Mouse (Mus musculus) neural tube, embryonic 14.5 days (tissue): ENCODE measurements around the gene Hdc. TPM values are rescaled to one million over a fixed set of nuclear protein-coding genes. Genes with fewer than 3 reads are reported as not detected.
"Not testable (repeated sequence)": the region's sequence is repeated elsewhere in the genome, so short reads cannot be mapped to it uniquely, and the experiment has no call there.

Experiments used
- ATAC-seq: fragments of 200-750 bp; cut with Nextera tagmentation; 2 replicates; pipeline ENCODE4 v1.8.0; 2017; ENCODE audit warnings: low read depth, mild to moderate bottlenecking, moderate TSS enrichment, moderate library complexity
- H3K27ac ChIP-seq: fragments of 300-500 bp; sonication (generic); 2 replicates; pipeline ENCODE4 v1.5.1; 2014; ENCODE audit warnings: low read depth, mild to moderate bottlenecking, control low read depth, low read length, moderate library complexity, mixed read lengths
- H3K27me3 ChIP-seq: fragments of 300-500 bp; sonication (generic); 2 replicates; pipeline ENCODE4 v1.6.1; 2014; ENCODE audit warnings: low read length; ENCODE audit not compliant: control insufficient read depth, insufficient read depth
- H3K36me3 ChIP-seq: fragments of 300-500 bp; sonication (generic); 2 replicates; pipeline ENCODE4 v1.6.1; 2014; ENCODE audit warnings: low read length, mixed read lengths; ENCODE audit not compliant: control insufficient read depth, insufficient read depth
- H3K4me1 ChIP-seq: fragments of 300-500 bp; sonication (generic); 2 replicates; pipeline ENCODE4 v1.6.1; 2014; ENCODE audit warnings: low read length; ENCODE audit not compliant: control insufficient read depth, insufficient read depth
- H3K4me2 ChIP-seq: fragments of 300-500 bp; sonication (generic); 2 replicates; pipeline ENCODE4 v1.6.1; 2014; ENCODE audit warnings: mild to moderate bottlenecking, low read depth, low read length, control low read depth
- H3K4me3 ChIP-seq: fragments of 300-500 bp; sonication (generic); 2 replicates; pipeline ENCODE4 v1.5.1; 2014; ENCODE audit warnings: low read depth, low read length, control low read depth, mixed read lengths
- H3K9ac ChIP-seq: fragments of 300-500 bp; sonication (generic); replicated peaks from 2 replicates; pipeline ENCODE4 v1.6.1; 2014; ENCODE audit warnings: low read depth, mild to moderate bottlenecking, control low read depth, low read length, mixed read lengths
- H3K9me3 ChIP-seq: fragments of 300-500 bp; sonication (generic); 2 replicates; pipeline ENCODE4 v1.6.1; 2016; ENCODE audit warnings: low read length; ENCODE audit not compliant: control insufficient read depth
- WGBS: fragments of 180-500 bp; shearing (Covaris S2); extraction: QIAGEN DNeasy Blood & Tissue Kit; methylation state at CpG from one replicate; pipeline ENCODE4 v1.1.7; 2014; 5-methylcytosine and 5-hydroxymethylcytosine counted together
- polyA plus RNA-seq: library from polyadenylated mRNA; unstranded; fragments of >200 nt; fragmentation: Nextera tagmentation; extraction: Ambion mirVana; gene quantifications from 2 replicates; pipeline ENCODE4 v1.2.1, GENCODE M21; 2014

The Hdc gene
- polyA plus RNA-seq, 1 experiment from 2014 or later: 0.24 TPM

- no peak overlapping the region for H3K4me2 ChIP-seq
- 89% methylated on average over 12 of the region's 12 CpGs for WGBS
- no peak overlapping the region for H3K27ac ChIP-seq
- H3K9me3 ChIP-seq: no peaks in the 10 kb centered on the region
- no peaks in the 10 kb centered on the region for H3K27me3 ChIP-seq
- no peak for ATAC-seq
- H3K36me3 ChIP-seq: peaks cover 15% of the 10 kb centered on the region; the same call in 1 of the 2 replicates
- H3K9ac ChIP-seq: no peak overlapping the region
- no peaks in the 10 kb centered on the region for H3K4me1 ChIP-seq
- no peak overlapping the region for H3K4me3 ChIP-seq
Observed at GRCm38 (mm10) chr2:126635939-126636823, 17.1 kb upstream of the Hdc start.

GRCm38 (mm10) chr2:126633165-126633564 lies 14.1 kb upstream of the Hdc start:
- H3K27ac ChIP-seq: no peak overlapping the region
- H3K9ac ChIP-seq: no peak overlapping the region
- no peak overlapping the region for H3K4me3 ChIP-seq
- no peak overlapping the region for H3K4me2 ChIP-seq
- 91% methylated on average over 2 of the region's 2 CpGs for WGBS
- peaks cover 15% of the 10 kb centered on the region for H3K36me3 ChIP-seq
- ATAC-seq: no peak
- H3K4me1 ChIP-seq: no peaks in the 10 kb centered on the region
- H3K27me3 ChIP-seq: no peaks in the 10 kb centered on the region
- no peaks in the 10 kb centered on the region for H3K9me3 ChIP-seq

- Histone ChIP-seq H3K4me3 (no peak overlapping the region), H3K4me1 (no peaks in the 10 kb centered on the region), H3K9ac (no peak overlapping the region), H3K27ac (no peak overlapping the region), H3K27me3 (no peaks in the 10 kb centered on the region), H3K9me3 (no peaks in the 10 kb centered on the region), H3K4me2 (no peak overlapping the region), H3K36me3 (peaks cover 19% of the 10 kb centered on the region)
- no peak for ATAC-seq
- 94% methylated on average over 9 of the region's 9 CpGs for WGBS
Observed at GRCm38 (mm10) chr2:126628455-126628995, 9.4 kb upstream of the Hdc start.

GRCm38 (mm10) chr2:126623138-126623537 lies 4.0 kb upstream of the Hdc start:
- no peak for ATAC-seq
- Histone ChIP-seq H3K4me2 (no peak overlapping the region), H3K4me3 (no peak overlapping the region), H3K9me3 (no peaks in the 10 kb centered on the region), H3K36me3 (0 out of 2 replicates have a peak, but pooled peaks cover 4% of the 10 kb centered on the region), H3K27ac (no peak overlapping the region), H3K27me3 (no peaks in the 10 kb centered on the region), H3K4me1 (no peaks in the 10 kb centered on the region), H3K9ac (no peak overlapping the region)

GRCm38 (mm10) chr2:126622455-126622854 lies 3.4 kb upstream of the Hdc start:
- Histone ChIP-seq H3K27ac (no peak overlapping the region), H3K4me2 (no peak overlapping the region), H3K4me3 (no peak overlapping the region), H3K4me1 (no peaks in the 10 kb centered on the region), H3K9ac (no peak overlapping the region), H3K36me3 (no peaks in the 10 kb centered on the region), H3K9me3 (no peaks in the 10 kb centered on the region), H3K27me3 (no peaks in the 10 kb centered on the region)
- WGBS: 88% methylated on average over 2 of the region's 2 CpGs
- no peak for ATAC-seq

- H3K9me3 ChIP-seq: no peaks in the 10 kb centered on the region
- H3K36me3 ChIP-seq: no peaks in the 10 kb centered on the region
- H3K27me3 ChIP-seq: no peaks in the 10 kb centered on the region
- H3K27ac ChIP-seq: no peak overlapping the region
- no peak overlapping the region for H3K4me2 ChIP-seq
- WGBS: 34% methylated on average over 8 of the region's 8 CpGs
- ATAC-seq: no peak
- H3K9ac ChIP-seq: no peak overlapping the region
- no peaks in the 10 kb centered on the region for H3K4me1 ChIP-seq
- H3K4me3 ChIP-seq: no peak overlapping the region
Observed at GRCm38 (mm10) chr2:126618470-126619179, 474 bp downstream of the Hdc start.

- no peak for ATAC-seq
- Histone ChIP-seq H3K4me2 (no peak overlapping the region), H3K27me3 (no peaks in the 10 kb centered on the region), H3K4me1 (no peaks in the 10 kb centered on the region), H3K9me3 (no peaks in the 10 kb centered on the region), H3K27ac (no peak overlapping the region), H3K9ac (no peak overlapping the region), H3K36me3 (no peaks in the 10 kb centered on the region), H3K4me3 (no peak overlapping the region)
- WGBS: 77% methylated on average over 3 of the region's 3 CpGs
Observed at GRCm38 (mm10) chr2:126615355-126615754, 3.7 kb downstream of the Hdc start.

GRCm38 (mm10) chr2:126609600-126609999 lies 9.5 kb downstream of the Hdc start:
- not testable (repeated sequence) for ATAC-seq, H3K27ac ChIP-seq, H3K9ac ChIP-seq, H3K4me2 ChIP-seq, H3K4me3 ChIP-seq, H3K9me3 ChIP-seq, H3K36me3 ChIP-seq, H3K27me3 ChIP-seq, H3K4me1 ChIP-seq
- 80% methylated on average over 11 of the region's 12 CpGs for WGBS
